Mouse (Mus musculus) urinary bladder, adult 18-20 months (tissue): Measurements from ENCODE around the gene Pin1.
"Not testable (repeated sequence)": the region's sequence is repeated elsewhere in the genome, so short reads cannot be mapped to it uniquely, and the experiment has no call there.

Source experiments
- DNase-seq, 2 experiments: peaks; one replicate each; pipeline ENCODE4 v3.0.0; 2022; ENCODE audit warnings: low spot score in 2 of 2, mixed read lengths in 2 of 2

The Pin1 gene

GRCm38 (mm10) chr9:20662325-20662724 is 10.4 kb downstream of the Pin1 start:
- DNase-seq: peak in 1 of 2 experiments; percentile 62

GRCm38 (mm10) chr9:20662874-20663273 is 11.0 kb downstream of the Pin1 start:
- DNase-seq: no peak

- no peak for DNase-seq
Measured at GRCm38 (mm10) chr9:20663956-20664355, 12.1 kb downstream of the Pin1 start.

GRCm38 (mm10) chr9:20664366-20664765 is 12.5 kb downstream of the Pin1 start:
- DNase-seq: no peak

GRCm38 (mm10) chr9:20664982-20665637 is 13.2 kb downstream of the Pin1 start:
- no peak for DNase-seq

GRCm38 (mm10) chr9:20665925-20666324 is 14.0 kb downstream of the Pin1 start:
- DNase-seq: no peak

- no peak for DNase-seq
Measured at GRCm38 (mm10) chr9:20666510-20667034, 14.7 kb downstream of the Pin1 start.

GRCm38 (mm10) chr9:20668065-20668464 is 16.2 kb downstream of the Pin1 start:
- no peak for DNase-seq

GRCm38 (mm10) chr9:20672047-20672446 is 20.2 kb downstream of the Pin1 start:
- DNase-seq: no peak

GRCm38 (mm10) chr9:20677892-20678291 is 26.0 kb downstream of the Pin1 start:
- DNase-seq: no peak

- DNase-seq: no peak
Measured at GRCm38 (mm10) chr9:20680378-20680958, 28.6 kb downstream of the Pin1 start.

GRCm38 (mm10) chr9:20681546-20682388 is 29.9 kb downstream of the Pin1 start:
- no peak for DNase-seq

- DNase-seq: no peak
Measured at GRCm38 (mm10) chr9:20682389-20682722, 30.5 kb downstream of the Pin1 start.

- DNase-seq: no peak
Measured at GRCm38 (mm10) chr9:20685081-20685861, 33.4 kb downstream of the Pin1 start.

GRCm38 (mm10) chr9:20689403-20689802 is 37.5 kb downstream of the Pin1 start:
- DNase-seq: no peak

- no peak for DNase-seq
Measured at GRCm38 (mm10) chr9:20689913-20690312, 38.0 kb downstream of the Pin1 start.

GRCm38 (mm10) chr9:20690449-20690848 is 38.6 kb downstream of the Pin1 start:
- not testable (repeated sequence) for DNase-seq

- no peak for DNase-seq
Measured at GRCm38 (mm10) chr9:20692863-20693262, 41.0 kb downstream of the Pin1 start.

- peak in 1 of 2 experiments; percentile 11 for DNase-seq
Measured at GRCm38 (mm10) chr9:20694721-20695235, 42.9 kb downstream of the Pin1 start.

GRCm38 (mm10) chr9:20696107-20696712 is 44.3 kb downstream of the Pin1 start:
- DNase-seq: no peak

GRCm38 (mm10) chr9:20697466-20697865 is 45.6 kb downstream of the Pin1 start:
- DNase-seq: no peak
